Mouse (Mus musculus) brown adipose tissue, adult 24 weeks (tissue): ENCODE measurements around the gene Igf1r. TPM values are rescaled to one million over a fixed set of nuclear protein-coding genes. Genes with fewer than 3 reads are reported as not detected.

ENCODE experiments used
- H3K27ac ChIP-seq: fragments of 200-500 bp; replicated peaks from 2 replicates; pipeline ENCODE4 v1.5.1; 2012; ENCODE audit warnings: low read depth, mild to moderate bottlenecking, low read length
- H3K4me1 ChIP-seq: fragments of 200-500 bp; 2 replicates; pipeline ENCODE4 v1.6.1; 2012; ENCODE audit warnings: low read length, mixed read lengths; ENCODE audit not compliant: control insufficient read depth, insufficient read depth, insufficient read length
- H3K4me3 ChIP-seq: fragments of 200-500 bp; 2 replicates; pipeline ENCODE4 v1.5.1; 2012; ENCODE audit warnings: low read depth, mild to moderate bottlenecking, low read length, moderate library complexity; ENCODE audit not compliant: insufficient read depth
- polyA plus RNA-seq: library from polyadenylated mRNA; stranded (reverse); fragments of >200 nt; gene quantifications from 2 replicates; pipeline ENCODE4 v1.2.4, GENCODE M21; 2012; ENCODE audit not compliant: missing spikeins, insufficient read depth, insufficient read length

The Igf1r gene
- 2.3 and 2.8 TPM in 2 replicates for polyA plus RNA-seq

DNA sequence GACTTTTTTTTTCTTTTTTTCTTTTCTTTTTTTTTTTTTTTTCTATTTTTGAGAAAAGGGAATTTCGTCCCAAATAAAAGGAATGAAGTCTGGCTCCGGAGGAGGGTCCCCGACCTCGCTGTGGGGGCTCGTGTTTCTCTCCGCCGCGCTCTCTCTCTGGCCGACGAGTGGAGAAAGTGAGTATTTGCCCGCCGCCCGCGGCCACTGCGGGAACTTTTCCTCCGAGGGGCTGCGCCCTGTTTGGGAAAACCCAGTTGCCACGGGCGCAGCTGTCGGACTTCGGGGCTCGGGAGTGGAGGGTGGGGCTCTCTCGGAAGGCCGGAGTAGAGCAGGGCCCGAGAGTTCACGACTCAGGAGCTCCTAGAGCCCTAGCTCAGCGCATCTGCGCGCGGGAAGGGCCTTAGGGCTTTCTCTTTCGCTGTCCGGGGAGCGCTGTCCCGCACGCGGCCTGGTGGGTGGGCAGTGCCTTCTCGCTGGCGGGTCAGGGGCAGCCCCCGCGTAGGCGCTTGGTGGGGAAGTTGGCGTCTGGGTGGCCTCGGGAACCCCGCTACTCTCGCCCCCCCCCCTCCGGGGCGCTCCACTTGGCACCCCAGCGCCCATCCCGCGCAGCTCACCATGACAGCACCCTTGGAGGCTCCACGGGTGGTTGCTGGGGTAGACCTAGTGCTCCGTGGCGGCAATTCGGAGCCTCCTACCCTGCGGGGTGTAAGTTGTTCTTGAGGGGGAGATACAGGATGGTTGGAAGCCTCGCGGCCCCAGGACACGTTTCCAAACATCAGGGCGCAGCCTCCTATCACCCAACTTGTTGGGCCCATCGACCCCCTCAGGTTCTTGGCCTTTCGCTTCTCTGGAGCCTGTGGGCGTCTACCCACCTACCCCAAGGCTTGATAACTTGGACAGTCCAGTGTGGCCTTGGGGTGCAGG lies at the start of gene Igf1r:
TSS of gene Igf1r (plus strand) at position 51 of the 924 bp plus-strand sequence.
- H3K27ac ChIP-seq: peak within 1 kb of the TSS; percentile 60
- H3K4me1 ChIP-seq: no peaks in the 10 kb centered on the region
- H3K4me3 ChIP-seq: peak within 1 kb of the TSS; percentile 82

DNA sequence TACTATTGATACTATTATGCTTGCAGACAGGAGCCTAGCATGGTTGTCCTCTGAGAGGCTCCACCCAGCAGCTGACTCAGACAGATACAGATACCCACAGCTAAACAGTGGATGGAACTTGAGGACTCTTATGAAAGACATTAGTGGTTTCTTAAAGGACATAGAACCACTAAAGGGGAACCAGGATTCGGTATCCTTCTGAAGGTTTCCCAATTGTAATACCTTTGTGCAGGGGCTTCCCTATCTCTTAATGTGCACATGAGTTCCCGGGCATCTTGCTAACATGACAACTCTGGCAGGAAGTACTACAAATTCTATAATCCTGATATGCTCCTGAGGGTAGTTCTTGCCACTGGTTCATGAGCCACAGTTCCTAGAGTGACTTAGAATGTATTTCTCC lies 46.3 kb upstream of the Igf1r start:
- Histone ChIP-seq H3K4me1 (no peaks in the 10 kb centered on the region), H3K27ac (no peak overlapping the region), H3K4me3 (no peak overlapping the region)

DNA sequence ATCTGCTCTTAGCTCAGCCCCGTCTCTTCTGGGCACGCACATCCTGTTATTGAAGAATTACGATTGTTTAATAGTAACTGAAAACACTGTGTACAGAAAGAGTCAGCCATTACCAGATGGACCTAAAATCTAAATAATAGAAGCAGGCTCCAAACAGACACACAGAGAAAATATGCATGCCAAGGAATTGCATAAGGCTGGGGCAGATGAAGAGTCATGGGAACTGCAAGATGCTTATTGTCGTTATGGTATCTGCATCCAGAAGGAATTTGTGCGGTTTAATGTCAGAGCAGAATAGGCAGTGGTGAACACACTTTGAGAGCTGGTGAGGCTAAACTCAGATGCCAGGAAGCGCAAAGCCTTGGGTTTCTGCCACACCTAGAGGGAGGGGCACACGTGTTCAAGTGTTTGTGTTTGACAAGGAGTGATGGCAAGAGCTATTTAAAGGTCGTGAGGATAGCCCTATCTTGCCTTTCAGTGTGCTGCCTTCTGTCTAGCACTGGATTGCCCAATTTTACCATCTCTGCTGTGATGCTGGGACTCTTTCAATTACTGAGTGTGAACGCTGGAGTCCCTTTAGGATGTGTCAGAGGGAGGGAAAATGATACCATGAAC lies 44.7 kb upstream of the Igf1r start:
- no peaks in the 10 kb centered on the region for H3K4me1 ChIP-seq
- no peak overlapping the region for H3K4me3 ChIP-seq
- H3K27ac ChIP-seq: no peak overlapping the region

DNA sequence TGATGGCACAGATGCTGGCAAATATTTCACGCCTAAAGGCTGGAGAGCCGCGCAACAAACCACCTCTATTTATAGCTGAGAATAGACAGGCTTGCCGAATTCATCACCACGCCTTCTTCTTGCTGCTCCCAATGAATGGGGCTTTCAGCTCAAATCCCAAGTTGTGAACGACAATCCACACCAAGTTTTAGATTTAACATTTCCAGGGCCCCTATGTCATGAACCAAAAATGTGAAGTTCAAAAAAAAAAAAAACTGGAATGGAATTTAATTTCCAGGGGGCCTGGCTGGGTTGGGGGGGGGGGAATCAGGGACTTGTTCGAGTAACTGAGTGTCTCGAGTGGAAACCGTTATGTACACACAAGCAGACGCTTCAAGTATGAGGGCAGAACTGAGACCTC lies 42.1 kb upstream of the Igf1r start:
- H3K4me3 ChIP-seq: no peak overlapping the region
- H3K27ac ChIP-seq: no peak overlapping the region
- no peaks in the 10 kb centered on the region for H3K4me1 ChIP-seq

DNA sequence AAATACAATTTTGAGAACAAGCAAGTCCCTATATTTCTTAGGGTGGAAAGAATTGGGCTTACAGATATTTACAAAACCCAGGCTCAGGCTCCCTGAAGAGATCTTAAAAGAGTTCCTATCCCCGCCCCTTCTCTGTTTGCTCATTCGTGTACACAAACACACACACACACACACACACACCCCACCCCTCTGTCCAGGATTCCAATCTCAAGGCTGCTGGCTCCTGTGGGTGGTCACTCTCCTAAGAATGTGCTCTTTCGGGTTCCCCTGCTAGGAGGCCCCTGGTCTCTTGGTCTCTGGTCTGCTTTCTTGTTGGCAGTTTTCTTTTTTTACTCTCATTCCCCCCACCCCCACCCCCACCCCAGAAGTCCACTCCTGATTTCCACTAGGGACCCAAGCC lies 41.7 kb upstream of the Igf1r start:
- no peak overlapping the region for H3K27ac ChIP-seq
- no peak overlapping the region for H3K4me3 ChIP-seq

DNA sequence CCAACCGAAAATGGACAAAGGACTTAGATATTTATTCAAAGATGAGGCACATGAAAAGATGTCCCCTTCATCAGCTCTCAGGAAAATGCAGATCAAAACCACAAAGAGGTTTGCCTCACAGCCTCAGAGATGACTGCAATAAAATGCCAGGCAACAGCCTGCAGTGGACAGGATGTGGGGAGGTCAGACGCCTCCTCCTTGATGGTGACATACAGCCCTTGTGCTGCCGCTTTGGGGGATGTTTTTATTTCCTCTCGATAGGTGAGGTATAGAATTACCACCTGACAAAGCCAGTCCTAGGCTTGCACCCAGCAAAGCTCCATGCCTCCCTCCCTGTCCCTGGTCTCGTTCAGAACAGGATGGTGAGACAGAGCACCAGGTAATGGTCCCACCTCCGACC lies 40.8 kb upstream of the Igf1r start:
- H3K4me3 ChIP-seq: no peak overlapping the region
- H3K27ac ChIP-seq: no peak overlapping the region
- no peaks in the 10 kb centered on the region for H3K4me1 ChIP-seq

More for the DNA sequence above, 41.7 kb upstream of the Igf1r start:
- H3K4me1 ChIP-seq: no peaks in the 10 kb centered on the region

DNA sequence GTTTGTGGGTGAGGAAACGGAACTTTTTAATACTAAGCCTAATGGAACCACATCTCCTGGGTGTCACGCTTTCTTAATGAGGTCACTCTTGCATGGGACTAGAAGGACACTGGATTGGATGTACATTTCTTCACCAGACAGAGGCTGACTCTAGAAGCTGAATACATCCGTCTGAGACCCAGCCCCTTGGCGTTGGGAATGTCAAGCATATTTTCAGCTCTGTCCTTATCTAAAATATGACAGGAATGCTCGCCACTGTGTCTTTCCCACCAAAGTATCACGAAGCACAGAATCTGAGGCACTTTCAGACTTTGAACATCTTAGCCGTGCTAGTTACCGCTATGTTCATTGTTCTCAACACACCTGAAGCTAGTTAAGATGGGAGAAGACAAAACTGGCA lies 35.7 kb upstream of the Igf1r start:
- Histone ChIP-seq H3K27ac (no peak overlapping the region), H3K4me3 (no peak overlapping the region), H3K4me1 (no peaks in the 10 kb centered on the region)

DNA sequence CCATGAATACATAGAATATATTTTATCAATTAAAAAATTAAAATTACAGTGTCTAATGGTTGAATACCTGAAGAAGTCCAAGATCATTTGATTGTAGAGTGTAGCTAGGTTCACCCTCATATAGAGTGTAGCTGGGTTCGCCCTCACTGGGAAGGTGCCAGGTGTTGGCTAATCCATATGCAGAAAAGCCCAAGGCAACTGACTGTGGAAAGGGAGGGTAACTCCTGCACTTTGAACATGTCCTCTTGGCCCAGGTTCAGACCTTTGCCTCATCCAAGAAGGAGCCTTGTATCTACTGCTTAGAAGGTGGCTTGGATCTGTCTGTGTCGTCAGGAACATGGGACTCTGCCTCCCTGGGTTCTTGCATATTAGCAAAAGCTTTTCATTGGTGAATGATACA lies 34.9 kb upstream of the Igf1r start:
- Histone ChIP-seq H3K4me1 (no peaks in the 10 kb centered on the region), H3K27ac (no peak overlapping the region), H3K4me3 (no peak overlapping the region)

DNA sequence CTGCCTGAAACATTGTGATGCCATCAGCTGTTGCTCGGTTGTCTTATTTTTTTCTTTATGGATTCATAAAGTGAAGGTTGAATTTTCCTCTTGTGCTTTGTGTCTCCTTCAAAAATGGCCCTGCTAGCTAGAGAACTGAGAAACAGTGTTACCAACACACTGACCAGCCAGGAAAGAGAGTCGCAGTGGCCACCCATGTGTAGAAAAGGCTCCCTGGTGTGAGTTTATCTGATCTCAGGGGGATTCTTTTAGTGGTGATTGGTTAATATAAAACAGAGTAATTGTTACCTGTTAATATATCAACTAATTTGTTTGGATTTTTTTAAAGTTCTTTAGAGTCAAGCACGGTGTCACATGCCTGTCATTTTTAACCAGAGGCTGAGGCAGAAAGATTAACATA lies 33.2 kb upstream of the Igf1r start:
- Histone ChIP-seq H3K27ac (no peak overlapping the region), H3K4me3 (no peak overlapping the region), H3K4me1 (no peaks in the 10 kb centered on the region)

DNA sequence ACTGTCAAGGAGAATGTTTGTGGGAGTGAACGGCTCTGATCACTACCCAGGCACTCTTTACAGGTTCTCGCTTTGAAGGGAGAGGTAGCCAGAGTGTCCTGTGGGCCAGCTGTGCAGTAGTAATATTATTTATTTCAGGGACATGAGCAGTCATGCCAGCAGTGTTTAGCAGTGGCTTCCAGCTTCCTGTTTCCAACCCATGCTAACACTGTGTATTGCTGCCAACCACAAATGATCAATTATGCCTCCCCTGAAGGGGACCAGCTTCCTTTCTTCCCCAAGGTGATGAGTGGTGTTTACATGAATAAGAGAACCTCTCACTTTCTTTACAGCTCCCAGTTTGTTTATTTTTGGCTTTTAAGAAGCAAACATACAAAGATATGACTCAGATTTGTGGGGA lies 28.4 kb upstream of the Igf1r start:
- no peak overlapping the region for H3K27ac ChIP-seq
- no peak overlapping the region for H3K4me3 ChIP-seq
- no peaks in the 10 kb centered on the region for H3K4me1 ChIP-seq

DNA sequence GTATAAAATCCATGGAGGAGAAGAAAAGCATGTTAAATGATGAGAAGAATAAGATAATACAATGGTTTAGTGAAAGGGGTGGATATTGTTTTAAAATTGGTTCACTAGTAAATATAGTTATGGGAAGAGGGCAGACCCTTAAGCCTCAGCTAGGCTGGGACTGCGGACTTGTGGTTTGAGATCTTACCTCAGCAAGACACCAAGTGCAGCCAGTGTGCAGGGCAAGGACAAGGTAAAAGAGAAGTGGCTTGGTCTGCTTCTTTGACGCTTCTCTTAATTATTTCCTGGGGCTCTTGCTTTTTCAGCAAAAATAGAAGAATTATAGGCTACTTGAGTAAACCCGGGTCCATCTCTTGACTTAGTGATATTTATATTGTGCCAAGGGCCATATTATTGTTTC lies 22.5 kb upstream of the Igf1r start:
- Histone ChIP-seq H3K27ac (no peak overlapping the region), H3K4me3 (no peak overlapping the region), H3K4me1 (no peaks in the 10 kb centered on the region)

DNA sequence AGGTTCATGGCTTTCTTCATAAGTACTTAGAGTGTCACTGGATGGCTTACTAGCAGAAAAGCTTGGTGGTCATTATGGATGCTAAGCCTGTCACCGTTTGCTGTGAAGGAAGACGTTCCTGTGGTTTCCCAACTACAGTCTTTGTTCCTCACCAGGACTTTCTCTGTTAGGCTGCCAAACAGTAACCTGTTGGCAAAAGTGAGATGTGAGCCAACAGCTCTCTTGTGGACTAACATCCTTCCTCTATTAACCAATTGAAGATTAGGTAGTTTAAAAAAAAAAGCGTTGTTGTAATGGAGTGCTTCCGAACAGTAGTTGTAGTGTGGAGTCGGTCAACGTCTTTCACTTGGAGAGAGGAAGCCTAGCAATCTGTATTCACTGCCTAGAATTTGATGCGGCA lies 15.8 kb upstream of the Igf1r start:
- Histone ChIP-seq H3K27ac (no peak overlapping the region), H3K4me3 (no peak overlapping the region), H3K4me1 (no peaks in the 10 kb centered on the region)

DNA sequence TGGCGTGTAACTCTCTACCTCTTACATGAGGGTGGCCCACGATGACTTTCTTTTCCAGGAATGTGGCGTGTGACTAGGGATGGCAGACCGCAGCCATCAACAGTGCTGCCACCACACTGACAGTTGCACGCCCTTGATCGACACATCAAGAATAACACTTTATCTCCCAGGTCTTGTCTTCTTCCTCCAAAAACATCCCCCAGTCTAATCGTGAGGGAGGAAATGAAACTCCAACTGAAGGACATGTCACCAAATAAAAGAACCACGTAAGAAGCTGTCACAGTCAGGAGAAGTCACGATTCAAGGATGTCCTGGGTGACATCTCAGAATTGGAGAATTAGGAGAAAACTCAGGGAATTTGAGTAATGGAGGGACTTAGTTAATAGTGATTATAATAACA lies 8.8 kb upstream of the Igf1r start:
- no peaks in the 10 kb centered on the region for H3K4me1 ChIP-seq
- H3K27ac ChIP-seq: no peak overlapping the region
- no peak overlapping the region for H3K4me3 ChIP-seq

DNA sequence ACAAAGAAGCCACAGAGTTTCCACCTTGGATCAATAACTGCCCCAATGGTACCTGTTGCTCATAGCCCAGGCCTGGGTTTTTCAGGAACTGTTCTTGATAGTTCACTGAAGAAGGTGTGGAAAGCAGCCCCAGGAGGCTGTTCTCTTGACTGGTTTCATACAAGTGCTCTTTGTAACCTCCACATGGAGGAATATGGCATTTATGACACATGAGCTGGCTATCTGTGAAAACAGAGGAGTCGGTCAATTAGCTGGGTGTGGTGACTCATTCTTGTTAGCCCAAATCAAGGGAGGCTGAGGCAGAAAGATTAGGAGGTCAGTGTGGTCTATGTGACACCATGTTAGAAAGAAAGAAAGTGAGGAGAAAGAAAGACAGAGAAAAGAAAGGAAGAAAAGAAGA lies 5.7 kb upstream of the Igf1r start:
- no peak overlapping the region for H3K27ac ChIP-seq
- H3K4me3 ChIP-seq: no peak overlapping the region
- H3K4me1 ChIP-seq: no peaks in the 10 kb centered on the region

DNA sequence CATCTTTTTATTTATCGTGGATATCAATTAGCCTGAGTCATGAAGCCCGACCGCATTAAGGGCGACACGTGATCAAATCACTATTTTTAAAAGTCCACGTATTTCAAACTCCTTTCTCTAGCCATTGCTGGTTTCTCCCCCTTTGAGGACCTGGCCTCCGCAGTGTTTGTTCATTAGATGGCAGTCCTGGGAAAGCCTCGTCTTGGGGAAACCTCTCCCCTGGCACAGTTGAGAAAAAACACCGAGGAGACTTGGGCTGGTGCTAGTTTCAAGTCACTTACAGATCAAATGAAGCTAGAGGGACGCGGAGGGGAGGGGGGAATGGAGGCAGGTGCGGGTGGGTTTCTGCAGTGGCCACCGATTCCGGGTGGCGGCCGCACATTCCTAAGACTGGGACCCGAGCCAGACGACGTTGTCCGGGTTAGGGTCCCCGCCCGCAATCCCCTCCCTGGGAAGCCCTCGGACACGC lies 2.2 kb upstream of the Igf1r start:
- no peaks in the 10 kb centered on the region for H3K4me1 ChIP-seq
- H3K4me3 ChIP-seq: peak overlapping the region; percentile 82
- H3K27ac ChIP-seq: no peak overlapping the region
